Mouse (Mus musculus) CH12.LX (cell line): ENCODE results near the gene Dlgap1.

ENCODE experiments used
- CTCF ChIP-seq, 2 experiments: IDR thresholded peaks in 1 of 2; conservative IDR thresholded peaks in 1 of 2; 2 replicates each; pipeline ENCODE4 v1.5.1; 2011 to 2012; ENCODE audit warnings: low read depth in 2 of 2, low read length in 2 of 2, improper control_type of control experiment in 1 of 2, inconsistent platforms in 1 of 2, mild to moderate bottlenecking in 1 of 2, moderate library complexity in 1 of 2
- E2F4 ChIP-seq: IDR thresholded peaks from 2 replicates; pipeline ENCODE4 v1.6.1; 2011; ENCODE audit warnings: low read depth, low read length, improper control_type of control experiment; ENCODE audit not compliant: insufficient replicate concordance
- EP300 ChIP-seq: IDR thresholded peaks from 2 replicates; pipeline ENCODE4 v1.6.1; 2011; ENCODE audit warnings: low read length, improper control_type of control experiment
- GABPA ChIP-seq: IDR thresholded peaks from 2 replicates; pipeline ENCODE4 v1.6.1; 2012; ENCODE audit warnings: low read depth, low read length, improper control_type of control experiment, inconsistent platforms; ENCODE audit not compliant: insufficient replicate concordance
- NELFE ChIP-seq: IDR thresholded peaks from 2 replicates; pipeline ENCODE4 v1.6.1; 2011; ENCODE audit warnings: low read depth, low read length, improper control_type of control experiment
- NRF1 ChIP-seq: IDR thresholded peaks from 2 replicates; pipeline ENCODE4 v1.6.1; 2014; ENCODE audit warnings: low read depth, mild to moderate bottlenecking, inconsistent platforms, low read length, improper control_type of control experiment, moderate library complexity

DNA sequence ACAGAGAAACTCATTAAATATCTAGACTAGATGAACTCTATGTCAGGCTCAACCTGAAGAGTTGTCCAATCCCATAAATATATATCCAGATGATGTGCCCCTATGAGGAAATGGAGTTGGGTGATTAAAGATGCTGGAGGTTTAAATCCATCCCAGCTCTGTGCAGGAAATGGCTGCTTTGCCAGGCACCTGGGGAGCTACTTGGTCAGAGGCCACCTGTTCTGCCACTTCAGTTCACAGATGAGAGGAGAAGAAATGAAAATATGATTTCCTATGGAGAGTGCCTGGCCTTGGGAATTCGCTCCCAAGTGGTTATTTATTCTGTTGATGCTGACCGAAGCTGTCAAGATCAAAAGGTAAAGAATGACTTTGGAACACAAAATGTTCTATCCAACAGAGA, 160.3 kb downstream of the Dlgap1 start:
- TF ChIP-seq CTCF (conservative IDR thresholded peaks at IDR 0.05 in 1 of 2, IDR thresholded peaks at IDR 0.05 in 1 of 2; ENCODE audit: low read depth in 2 of 2, low read length in 2 of 2): no peak
- no peak for TF ChIP-seq EP300
- no peak for TF ChIP-seq GABPA
- TF ChIP-seq E2F4: no peak
- TF ChIP-seq NELFE: no peak
- TF ChIP-seq NRF1: no peak
